Mouse (Mus musculus) intestine, embryonic 14.5 days (tissue): ENCODE measurements around the gene Zfp131. TPM values are rescaled to one million over a fixed set of nuclear protein-coding genes. Genes with fewer than 3 reads are reported as not detected.
A peak's percentile ranks its signal among the peaks of the same experiment; 100 is the strongest.
"Not testable (repeated sequence)": the region's sequence is repeated elsewhere in the genome, so short reads cannot be mapped to it uniquely, and the experiment has no call there.

ENCODE experiments used
- ATAC-seq: fragments of 200-750 bp; cut with Nextera tagmentation; replicated peaks from 2 replicates; pipeline ENCODE4 v1.8.0; 2017; ENCODE audit warnings: low read depth, moderate number of reproducible peaks, moderate TSS enrichment, moderate library complexity; ENCODE audit not compliant: low FRiP score, low TSS enrichment
- DNase-seq: peaks from one replicate; pipeline ENCODE4 v3.0.0-alpha.2; 2018; ENCODE audit warnings: low spot score
- H3K27ac ChIP-seq: fragments of 300-500 bp; sonication (generic); 2 replicates; pipeline ENCODE4 v1.5.1; 2014; ENCODE audit warnings: low read depth, mild to moderate bottlenecking, control low read depth
- H3K27me3 ChIP-seq: fragments of 300-500 bp; sonication (generic); replicated peaks from 2 replicates; pipeline ENCODE4 v1.6.1; 2014; ENCODE audit warnings: low read length, control low read depth; ENCODE audit not compliant: control insufficient read depth, insufficient read depth
- H3K36me3 ChIP-seq: fragments of 300-500 bp; sonication (generic); 2 replicates; pipeline ENCODE4 v1.6.1; 2014; ENCODE audit warnings: low read length, control low read depth; ENCODE audit not compliant: control insufficient read depth, insufficient read depth
- H3K4me1 ChIP-seq: fragments of 300-500 bp; sonication (generic); replicated peaks from 2 replicates; pipeline ENCODE4 v1.6.1; 2014; ENCODE audit warnings: low read length, control low read depth, mixed read lengths; ENCODE audit not compliant: control insufficient read depth, insufficient read depth
- H3K4me2 ChIP-seq: fragments of 300-500 bp; sonication (generic); 2 replicates; pipeline ENCODE4 v1.6.1; 2014; ENCODE audit warnings: low read length
- H3K4me3 ChIP-seq: fragments of 300-500 bp; sonication (generic); 2 replicates; pipeline ENCODE4 v1.5.1; 2014; ENCODE audit warnings: low read depth, low read length, control low read depth, mixed read lengths
- H3K9ac ChIP-seq: fragments of 300-500 bp; sonication (generic); 2 replicates; pipeline ENCODE4 v1.6.1; 2014; ENCODE audit warnings: mild to moderate bottlenecking, low read length
- H3K9me3 ChIP-seq: fragments of 300-500 bp; sonication (generic); 2 replicates; pipeline ENCODE4 v1.6.1; 2016; ENCODE audit warnings: low read length, control low read depth; ENCODE audit not compliant: control insufficient read depth
- WGBS: fragments of 180-500 bp; shearing (Covaris S2); extraction: QIAGEN DNeasy Blood & Tissue Kit; methylation state at CpG from one replicate; pipeline ENCODE4 v1.1.7; 2014; 5-methylcytosine and 5-hydroxymethylcytosine counted together
- polyA plus RNA-seq: library from polyadenylated mRNA; unstranded; fragments of >200 nt; fragmentation: Nextera tagmentation; extraction: Ambion mirVana; gene quantifications from 2 replicates; pipeline ENCODE4 v1.2.1, GENCODE M21; 2014

The Zfp131 gene
- polyA plus RNA-seq, result 35.6 and 39.5 TPM in 2 replicates

DNA sequence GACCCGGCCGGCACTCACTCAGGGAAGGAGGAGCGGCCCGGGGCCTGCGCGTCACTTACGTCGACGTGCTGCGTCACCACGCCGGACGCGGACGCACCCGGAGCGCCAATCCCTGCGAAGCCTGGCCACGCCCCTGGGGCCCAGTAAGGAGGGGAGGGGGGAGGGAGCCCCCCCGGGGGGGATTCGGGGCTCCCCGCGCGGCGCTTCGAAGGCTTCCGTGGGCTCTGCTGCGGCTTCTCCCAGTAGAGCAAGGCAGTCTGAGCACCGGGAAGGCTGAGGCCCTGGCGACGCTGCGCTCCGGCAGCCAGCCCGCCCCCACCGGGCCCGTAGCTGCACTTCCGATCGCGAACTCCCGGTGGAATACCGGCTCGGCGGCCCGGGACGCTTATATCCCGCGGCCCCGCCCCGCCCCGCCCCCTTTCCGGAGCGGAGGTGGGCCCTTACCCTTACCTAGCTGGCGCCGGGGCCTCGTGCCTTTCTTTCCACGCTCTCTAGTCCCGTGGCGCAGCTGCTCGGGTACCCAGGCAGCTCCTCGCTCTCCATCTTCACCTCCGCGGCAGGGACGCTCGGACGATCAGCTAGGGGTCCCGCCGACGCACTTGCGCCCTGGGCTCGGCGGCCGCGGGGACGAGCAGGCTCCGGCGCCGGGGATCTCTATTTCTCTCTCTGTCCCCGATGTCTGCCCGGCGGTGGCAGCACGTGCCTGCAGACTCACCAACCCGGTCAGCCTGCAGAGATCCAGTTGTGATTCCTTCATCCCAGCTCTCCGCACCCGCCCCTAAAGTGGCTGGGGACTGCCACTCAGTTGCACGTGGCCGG lies at the start of gene Zfp131:
Zfp131 (minus strand) TSS at position 129 of the 819 bp plus-strand sequence.
- H3K9me3 ChIP-seq, result no peaks in the 10 kb centered on the region
- H3K9ac ChIP-seq, result peak within 1 kb of the TSS; percentile 92
- DNase-seq (peak; percentile 93), ATAC-seq (peak; percentile 98)
- H3K4me3 ChIP-seq, result peak within 1 kb of the TSS; percentile 79
- peaks cover 29% of the 10 kb centered on the region for H3K36me3 ChIP-seq
- H3K4me1 ChIP-seq, result peaks cover 12% of the 10 kb centered on the region; the same call in 1 of the 2 replicates
- peak within 1 kb of the TSS; percentile 93 for H3K27ac ChIP-seq
- H3K27me3 ChIP-seq, result no peaks in the 10 kb centered on the region
- 1% methylated on average over 71 of the region's 86 CpGs for WGBS
- H3K4me2 ChIP-seq, result peak within 1 kb of the TSS; percentile 64

DNA sequence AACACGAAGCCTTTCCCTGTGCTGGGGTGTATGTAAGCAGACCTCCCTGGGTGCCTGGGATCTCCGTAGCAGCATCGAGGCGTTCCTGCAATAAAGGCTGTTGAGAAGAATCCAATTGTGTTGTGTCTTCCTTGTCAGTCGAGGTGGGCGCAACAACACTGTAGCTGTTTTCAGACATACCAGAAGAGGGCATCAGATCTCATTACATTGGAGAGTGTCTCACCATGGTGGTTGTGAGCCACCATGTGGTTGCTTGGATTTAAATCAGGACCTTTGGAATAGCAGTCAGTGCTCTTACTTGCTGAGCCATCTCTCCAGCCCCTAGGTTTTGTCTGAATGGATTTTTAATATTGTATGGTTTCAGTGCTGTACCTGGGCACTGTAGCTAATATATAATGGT lies 49.3 kb upstream of the Zfp131 start:
- not testable (repeated sequence) for H3K27me3 ChIP-seq, H3K4me3 ChIP-seq, H3K4me2 ChIP-seq, H3K9me3 ChIP-seq, H3K27ac ChIP-seq, H3K4me1 ChIP-seq, H3K36me3 ChIP-seq, H3K9ac ChIP-seq
- ATAC-seq (0 out of 2 replicates have a peak, but pooled peaks have one; percentile 13), DNase-seq (peak; percentile 16)
- WGBS, result 17% methylated on average over 6 of the region's 6 CpGs

DNA sequence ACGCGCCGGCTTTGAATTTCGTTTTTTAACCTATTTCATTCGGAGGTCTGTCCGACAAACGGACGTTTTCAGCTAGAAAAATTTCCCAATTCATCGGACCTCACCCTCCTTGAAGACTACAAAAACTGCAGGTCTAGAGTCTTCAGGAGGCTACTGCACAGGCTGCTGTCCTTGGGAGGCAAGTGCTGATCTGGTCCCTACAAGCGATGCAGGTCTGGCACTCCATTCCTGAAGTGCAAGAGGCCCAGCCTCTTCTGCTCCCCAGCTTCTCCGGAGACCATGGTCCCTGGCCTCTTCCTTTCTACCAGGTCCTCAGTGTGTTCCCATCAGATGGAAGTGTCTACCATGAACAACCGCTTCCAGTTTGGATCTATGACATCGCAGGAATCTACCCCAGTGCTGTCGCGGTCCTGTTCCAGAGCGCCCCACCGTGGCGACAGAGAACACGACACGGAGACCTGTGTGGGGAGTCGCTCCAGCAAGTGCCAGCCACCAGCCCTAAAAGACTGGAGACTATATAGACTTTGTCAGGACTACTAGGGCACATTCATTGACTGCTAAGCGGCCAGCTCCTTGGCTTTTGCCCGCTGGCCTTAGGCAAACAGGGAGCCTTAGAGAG lies 47.1 kb upstream of the Zfp131 start:
- ATAC-seq (0 out of 2 replicates have a peak, but pooled peaks have one; percentile 16), DNase-seq (peak; percentile 54)
- H3K27ac ChIP-seq, H3K9me3 ChIP-seq, H3K9ac ChIP-seq, H3K4me2 ChIP-seq, H3K27me3 ChIP-seq, H3K4me3 ChIP-seq, H3K36me3 ChIP-seq, H3K4me1 ChIP-seq: not testable (repeated sequence)
- 5% methylated on average over 14 of the region's 23 CpGs for WGBS

DNA sequence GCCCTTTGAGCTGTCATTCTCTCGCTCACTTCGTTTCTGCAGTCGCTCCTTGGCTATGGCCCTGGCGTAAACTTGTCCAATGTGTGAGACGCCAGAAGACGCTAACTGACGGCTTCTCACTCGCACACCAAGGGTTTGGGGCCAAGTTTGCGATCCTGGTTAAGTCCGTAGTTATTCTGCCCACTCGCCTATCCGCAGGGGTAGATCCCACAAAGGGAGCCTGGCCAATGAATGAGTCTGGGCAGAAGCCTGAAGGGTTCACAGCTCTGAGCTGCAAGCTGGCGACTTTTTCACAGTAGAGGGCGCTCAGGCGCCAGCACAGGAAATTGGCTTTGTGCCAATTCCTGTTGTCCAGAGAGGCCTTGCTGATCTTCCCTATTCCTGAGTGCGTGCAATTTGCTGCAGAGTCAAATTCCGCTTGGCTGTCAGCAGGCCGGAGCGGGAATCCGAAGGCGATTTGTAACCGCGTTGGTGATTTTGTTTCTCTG lies 45.7 kb upstream of the Zfp131 start:
- ATAC-seq (peak; percentile 73), DNase-seq (peak; percentile 70)
- H3K4me1 ChIP-seq, H3K9me3 ChIP-seq, H3K27ac ChIP-seq, H3K4me3 ChIP-seq, H3K36me3 ChIP-seq, H3K9ac ChIP-seq, H3K27me3 ChIP-seq: not testable (repeated sequence)
- H3K4me2 ChIP-seq, result peak overlapping the region; percentile 26; the same call in 1 of the 2 replicates
- 12% methylated on average over 20 of the region's 23 CpGs for whole genome bisulfite sequencing

DNA sequence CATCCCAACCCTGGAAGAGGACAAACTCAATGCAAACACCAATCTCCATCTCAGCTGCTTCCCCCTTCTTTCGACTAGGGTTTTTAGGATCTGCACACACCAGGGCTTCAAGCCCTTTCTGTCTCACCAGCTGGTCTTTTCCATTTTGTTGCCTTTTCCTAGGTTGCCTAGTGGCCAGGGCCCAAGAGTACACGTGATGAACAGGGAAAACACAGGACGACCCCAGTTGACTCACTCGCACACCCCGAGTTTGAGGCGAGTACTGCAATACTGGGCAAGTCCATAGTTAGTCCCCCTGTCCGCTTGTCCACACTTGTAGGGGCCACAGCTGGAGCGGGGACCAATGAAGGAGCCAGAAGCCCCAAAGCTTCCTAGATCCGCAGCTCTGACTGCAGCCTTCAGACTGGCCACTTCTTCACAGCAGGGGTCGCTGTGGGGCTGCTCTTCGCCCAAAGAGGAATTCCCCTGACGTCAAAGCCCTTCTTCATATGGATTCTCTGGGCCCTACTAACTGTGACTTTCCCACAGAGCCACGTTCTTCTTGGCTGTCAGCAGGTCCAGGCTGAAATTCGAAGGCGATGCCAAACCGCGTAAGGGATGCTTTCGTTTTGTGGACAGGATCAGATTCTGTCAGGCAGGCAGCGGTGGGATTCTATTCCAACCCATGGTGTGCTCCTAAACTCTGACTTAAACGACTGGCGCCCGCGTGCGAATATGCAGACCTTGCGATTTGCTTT lies 44.8 kb upstream of the Zfp131 start, which contains the start of gene D13Ertd608e:
D13Ertd608e (plus strand) TSS at position 687 of the 737 bp plus-strand sequence.
- H3K27ac ChIP-seq, H3K36me3 ChIP-seq, H3K27me3 ChIP-seq, H3K9me3 ChIP-seq, H3K4me1 ChIP-seq, H3K9ac ChIP-seq, H3K4me3 ChIP-seq: not testable (repeated sequence)
- WGBS, result 12% methylated on average over 18 of the region's 25 CpGs
- ATAC-seq, result peak; percentile 61; the same call in 1 of the 2 replicates
- peak within 1 kb of the TSS; percentile 26; the same call in 1 of the 2 replicates for H3K4me2 ChIP-seq
- DNase-seq, result peak; percentile 63

GRCm38 (mm10) chr13:119830116-119830515 lies 39.4 kb upstream of the Zfp131 start, which contains the start of gene AF067063:
AF067063 (minus strand) TSS chr13:119830216.
- not testable (repeated sequence) for H3K9me3 ChIP-seq, H3K4me3 ChIP-seq, ATAC-seq, DNase-seq, H3K9ac ChIP-seq, H3K4me1 ChIP-seq, H3K27me3 ChIP-seq, H3K4me2 ChIP-seq, H3K27ac ChIP-seq, H3K36me3 ChIP-seq

DNA sequence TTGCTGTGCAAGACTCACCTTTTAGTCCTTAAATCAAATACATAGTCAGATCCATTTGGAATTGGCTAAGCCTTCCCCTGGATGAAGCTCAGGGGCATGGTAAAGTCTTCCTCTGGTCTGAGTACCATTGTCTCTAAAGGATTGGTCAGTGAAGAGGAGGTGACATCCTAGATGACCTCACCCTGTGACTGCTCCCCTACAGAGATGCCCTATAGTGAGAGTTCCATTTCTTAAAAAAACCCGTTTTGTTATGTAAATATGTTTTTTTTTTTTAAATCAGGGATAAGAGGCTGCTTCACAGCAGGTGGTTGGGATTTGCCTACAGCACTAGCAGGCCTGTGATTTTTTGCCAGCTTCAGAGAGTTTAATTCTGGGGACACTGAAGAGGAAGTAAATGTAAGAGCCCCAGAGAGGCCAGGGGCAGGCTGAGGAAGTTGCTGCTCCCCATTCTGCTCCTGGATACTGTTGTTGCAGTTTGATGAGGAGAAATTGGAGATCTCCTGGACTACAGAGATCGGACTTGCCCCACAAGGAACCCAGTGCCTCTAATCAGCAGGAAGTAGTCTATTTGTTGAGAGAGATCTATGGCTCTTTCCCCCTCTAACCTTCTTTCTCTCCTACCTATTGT lies 27.0 kb upstream of the Zfp131 start:
- Histone ChIP-seq H3K27me3 (no peaks in the 10 kb centered on the region), H3K36me3 (no peaks in the 10 kb centered on the region), H3K4me3 (no peak overlapping the region), H3K9me3 (no peaks in the 10 kb centered on the region), H3K27ac (no peak overlapping the region), H3K9ac (no peak overlapping the region), H3K4me1 (no peaks in the 10 kb centered on the region), H3K4me2 (no peak overlapping the region)
- no peak for ATAC-seq
- 26% methylated on average over 2 of the region's 2 CpGs for WGBS
- DNase-seq, result peak; percentile 35

GRCm38 (mm10) chr13:119816798-119817197 lies 26.1 kb upstream of the Zfp131 start:
- Histone ChIP-seq H3K4me2 (no peak overlapping the region), H3K9ac (no peak overlapping the region), H3K36me3 (no peaks in the 10 kb centered on the region), H3K9me3 (no peaks in the 10 kb centered on the region), H3K27ac (no peak overlapping the region), H3K4me1 (no peaks in the 10 kb centered on the region), H3K27me3 (no peaks in the 10 kb centered on the region), H3K4me3 (no peak overlapping the region)
- DNase-seq (peak; percentile 47), ATAC-seq (no peak)
- WGBS, result 40% methylated on average over 8 of the region's 8 CpGs
